Comparison of ENCODE assay signal across 7 mouse cellular contexts in the genomic region with DNA sequence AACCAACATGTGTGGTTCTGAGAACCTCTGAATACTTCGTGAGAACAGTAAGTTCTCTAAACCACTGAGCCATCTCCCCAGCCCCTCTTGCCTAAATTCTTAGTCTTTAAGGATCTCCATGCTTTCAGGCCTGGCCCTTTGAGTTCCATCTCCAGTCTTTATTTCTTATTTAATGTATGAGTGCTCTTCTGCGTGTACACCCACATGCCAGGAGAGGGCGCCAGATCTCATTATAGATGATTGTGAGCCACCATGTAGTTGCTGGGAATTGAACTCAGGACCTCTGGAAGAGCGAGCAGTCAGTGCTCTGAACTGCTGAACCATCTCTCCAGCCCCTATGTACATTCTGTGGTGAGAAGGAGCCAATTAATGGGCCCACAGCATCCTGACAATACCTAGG. TPM values are rescaled to one million over a fixed set of nuclear protein-coding genes. Genes with fewer than 3 reads are reported as not detected.
DNase-seq lines count a peak whose midpoint lies in the region; ATAC-seq and TF ChIP-seq lines count a peak whose summit lies in the region.

No protein-coding gene starts in this region.

- H3K9me3 ChIP-seq in embryonic facial prominence, embryonic 11.5 days (replicated peaks; ENCODE audit: control insufficient read depth, low read length) = no peaks in the 10 kb centered on the region

- H3K4me3 ChIP-seq in layer of hippocampus, adult 2 months = no peak overlapping the region
- no peak overlapping the region for H3K4me3 ChIP-seq in embryonic facial prominence, embryonic 11.5 days (ENCODE audit: low read depth, low read length)

- no peak overlapping the region for H3K27ac ChIP-seq in layer of hippocampus, adult 2 months
- no peak overlapping the region for H3K27ac ChIP-seq in embryonic facial prominence, embryonic 11.5 days (replicated peaks; ENCODE audit: low read depth, low read length)

- peaks cover 3% of the 10 kb centered on the region; the same call in 1 of the 2 replicates for H3K36me3 ChIP-seq in embryonic facial prominence, embryonic 11.5 days (replicated peaks; ENCODE audit: control insufficient read depth, insufficient read depth, low read depth, low read length)

- 54% methylated on average over 4 of the region's 4 CpGs for WGBS in embryonic facial prominence, embryonic 11.5 days

- peak; percentile 76 for TF ChIP-seq CTCF in layer of hippocampus, adult 2 months (conservative IDR thresholded peaks at IDR 0.05)

- H3K4me1 ChIP-seq in embryonic facial prominence, embryonic 11.5 days (ENCODE audit: control insufficient read depth, insufficient read depth, low read length) = no peaks in the 10 kb centered on the region

- ATAC-seq in embryonic facial prominence, embryonic 11.5 days (replicated peaks; ENCODE audit: insufficient number of reproducible peaks, low FRiP score, low TSS enrichment, low read depth) = no peak

- no peak for DNase-seq in layer of hippocampus, adult 2 months (ENCODE audit: low spot score in 2 of 2)
- DNase-seq in layer of hippocampus, adult 8-10 months (ENCODE audit: low spot score in 2 of 2) = no peak
- DNase-seq in MN1 (ENCODE audit: low spot score) = peak; percentile 55
- peak; percentile 60 for DNase-seq in embryonic facial prominence, embryonic 11.5 days (ENCODE audit: low spot score)
- peak; percentile 53 for DNase-seq in lung, postnatal 14 days
- DNase-seq in right cerebral cortex, postnatal 4 days = no peak
- DNase-seq in heart, adult 8-10 months (ENCODE audit: low spot score) = no peak

- H3K4me2 ChIP-seq in embryonic facial prominence, embryonic 11.5 days (ENCODE audit: low read depth, low read length) = no peak overlapping the region

- 0 out of 2 replicates have a peak, but pooled peaks cover 2% of the 10 kb centered on the region for H3K27me3 ChIP-seq in embryonic facial prominence, embryonic 11.5 days (ENCODE audit: control insufficient read depth, insufficient read depth, low read length)

- no peak overlapping the region for H3K9ac ChIP-seq in embryonic facial prominence, embryonic 11.5 days (replicated peaks; ENCODE audit: low read length)

RNA-seq across cellular contexts. Expression of a gene that starts 2.1 kb away (rescaled TPM):
- total RNA-seq in layer of hippocampus, adult 2 months (2021) = 10 to 100 TPM; 31.6 to 32.9 TPM
- total RNA-seq in layer of hippocampus, adult 8-10 months (2022) = 10 to 100 TPM; 25.5 to 34.0 (median 30.5) TPM
- polyA plus RNA-seq in embryonic facial prominence, embryonic 11.5 days (2014; fragmentation: Nextera tagmentation; extraction: Ambion mirVana) = 137 and 146 TPM in 2 replicates
- total RNA-seq in heart, adult 8-10 months (2022) = 10 to 100 TPM; 51.6 to 59.7 (median 56.5) TPM

RNA-seq across cellular contexts. Expression of a gene that starts 2.1 kb away (rescaled TPM):
- 10 to 100 TPM; 12.5 to 13.3 TPM for total RNA-seq in layer of hippocampus, adult 2 months (2021)
- 10 to 100 TPM; 13.0 to 17.7 (median 16.4) TPM for total RNA-seq in layer of hippocampus, adult 8-10 months (2022)
- polyA plus RNA-seq in embryonic facial prominence, embryonic 11.5 days (2014; fragmentation: Nextera tagmentation; extraction: Ambion mirVana) = 13.5 and 14.2 TPM in 2 replicates
- 1 to 10 TPM; 5.1 to 6.9 (median 5.5) TPM for total RNA-seq in heart, adult 8-10 months (2022)

RNA-seq across cellular contexts. Expression of a gene that starts 39.7 kb away (rescaled TPM):
- 10 to 100 TPM; 51.5 to 53.6 TPM for total RNA-seq in layer of hippocampus, adult 2 months (2021)
- 10 to 100 TPM; 48.6 to 50.9 (median 49.8) TPM for total RNA-seq in layer of hippocampus, adult 8-10 months (2022)
- 145 TPM in 2 replicates for polyA plus RNA-seq in embryonic facial prominence, embryonic 11.5 days (2014; fragmentation: Nextera tagmentation; extraction: Ambion mirVana)
- 10 to 100 TPM; 24.7 to 32.0 (median 29.1) TPM for total RNA-seq in heart, adult 8-10 months (2022)

RNA-seq across cellular contexts. Expression of a gene that starts 39.8 kb away (rescaled TPM):
- 10 to 100 TPM; 90.8 to 96.6 TPM for total RNA-seq in layer of hippocampus, adult 2 months (2021)
- 10 to 100 TPM; 87.6 to 97.3 (median 92.2) TPM for total RNA-seq in layer of hippocampus, adult 8-10 months (2022)
- polyA plus RNA-seq in embryonic facial prominence, embryonic 11.5 days (2014; fragmentation: Nextera tagmentation; extraction: Ambion mirVana) = 13.5 and 17.0 TPM in 2 replicates
- 10 to 100 TPM; 44.8 to 58.9 (median 48.6) TPM for total RNA-seq in heart, adult 8-10 months (2022)

RNA-seq across cellular contexts. Expression of a gene that starts 39.8 kb away (rescaled TPM):
- total RNA-seq in layer of hippocampus, adult 2 months (2021) = 100 to 1,000 TPM; 171 to 176 TPM
- total RNA-seq in layer of hippocampus, adult 8-10 months (2022) = 100 to 1,000 TPM; 155 to 193 (median 170) TPM
- 63.1 and 66.2 TPM in 2 replicates for polyA plus RNA-seq in embryonic facial prominence, embryonic 11.5 days (2014; fragmentation: Nextera tagmentation; extraction: Ambion mirVana)
- 100 to 1,000 TPM; 103 to 136 (median 112) TPM for total RNA-seq in heart, adult 8-10 months (2022)

Comparison
In these comparisons a context has a peak if more than half of its experiments do, and no peak if none do; other contexts are left out.
1. DNase-seq: peak in MN1 (single experiment), embryonic facial prominence, embryonic 11.5 days (single experiment) and lung, postnatal 14 days (single experiment); none in layer of hippocampus, adult 2 months (0 of 2), layer of hippocampus, adult 8-10 months (0 of 2), right cerebral cortex, postnatal 4 days (single experiment) and heart, adult 8-10 months (single experiment).